Mouse (Mus musculus): ENCODE measurements at regions not wholly inside any gene's neighbourhood (a gene's known extent, or its start where the extent isn't known, plus 50 kb on each side); places are given as distances from the start of the nearest gene placed in this dataset.

DNA sequence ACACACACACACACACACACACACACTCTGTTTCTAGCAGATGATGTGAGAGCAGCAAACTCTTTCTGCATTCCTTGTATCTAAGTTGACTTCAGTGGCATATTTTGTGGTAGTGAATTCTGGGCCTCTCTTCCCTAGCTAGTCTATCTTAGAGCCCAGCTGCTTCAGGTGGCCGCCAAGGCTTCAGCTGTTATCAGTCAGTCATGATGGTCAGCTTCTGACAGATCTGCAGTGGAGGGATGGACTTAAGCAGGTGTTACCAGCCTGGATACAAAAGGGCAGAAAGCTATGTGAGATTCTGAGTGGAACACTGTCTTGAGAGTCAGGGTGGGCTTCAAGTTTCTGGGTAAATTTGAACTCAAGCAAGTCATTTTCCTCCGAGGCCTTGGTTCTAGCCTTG is 127.1 kb upstream of the Ncam1 start:
- Histone ChIP-seq H3K9ac (replicated peaks) (no peak overlapping the region), H3K4me2 (replicated peaks) (no peak overlapping the region), H3K36me3 (no peaks in the 10 kb centered on the region), H3K27me3 (no peaks in the 10 kb centered on the region), H3K9me3 (no peaks in the 10 kb centered on the region), H3K4me3 (no peak overlapping the region), H3K4me1 (peaks cover 12% of the 10 kb centered on the region), H3K27ac (replicated peaks) (no peak overlapping the region)
- no peak for ATAC-seq (replicated peaks)
- 95% methylated on average over 2 of the region's 2 CpGs for WGBS

DNA sequence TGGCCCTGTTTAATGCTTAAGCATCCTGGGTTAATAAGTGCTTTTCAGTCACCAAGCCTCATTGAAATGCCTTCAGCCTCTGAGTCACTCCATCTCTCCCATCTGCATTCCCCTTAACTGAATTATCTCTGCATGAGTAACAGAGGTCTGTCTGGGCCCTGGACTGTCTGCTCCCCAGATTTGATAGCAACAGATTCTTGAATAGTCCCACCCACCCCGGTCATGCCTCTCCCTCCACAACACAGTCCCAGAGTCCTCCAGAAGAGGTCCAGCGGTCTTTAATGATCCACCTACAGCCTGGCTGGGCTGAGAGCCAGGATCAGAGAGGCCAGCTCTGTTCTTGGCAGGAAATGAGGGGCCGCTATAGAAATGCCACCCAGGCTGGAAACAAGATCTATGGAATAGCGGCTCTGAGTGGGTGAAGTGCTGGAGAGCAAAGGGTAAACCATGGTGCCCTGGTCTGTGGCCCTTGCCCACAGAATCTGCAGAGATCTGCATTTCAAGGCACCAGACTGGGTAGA is 125.3 kb upstream of the Ncam1 start:
- 37% methylated on average over 4 of the region's 4 CpGs for WGBS
- H3K4me2 ChIP-seq (replicated peaks): no peak overlapping the region
- H3K4me3 ChIP-seq: no peak overlapping the region
- peaks cover 12% of the 10 kb centered on the region for H3K4me1 ChIP-seq
- H3K9ac ChIP-seq (replicated peaks): no peak overlapping the region
- no peak for ATAC-seq (replicated peaks)
- H3K27me3 ChIP-seq: no peaks in the 10 kb centered on the region
- H3K9me3 ChIP-seq: no peaks in the 10 kb centered on the region
- H3K27ac ChIP-seq (replicated peaks): no peak overlapping the region
- H3K36me3 ChIP-seq: no peaks in the 10 kb centered on the region

DNA sequence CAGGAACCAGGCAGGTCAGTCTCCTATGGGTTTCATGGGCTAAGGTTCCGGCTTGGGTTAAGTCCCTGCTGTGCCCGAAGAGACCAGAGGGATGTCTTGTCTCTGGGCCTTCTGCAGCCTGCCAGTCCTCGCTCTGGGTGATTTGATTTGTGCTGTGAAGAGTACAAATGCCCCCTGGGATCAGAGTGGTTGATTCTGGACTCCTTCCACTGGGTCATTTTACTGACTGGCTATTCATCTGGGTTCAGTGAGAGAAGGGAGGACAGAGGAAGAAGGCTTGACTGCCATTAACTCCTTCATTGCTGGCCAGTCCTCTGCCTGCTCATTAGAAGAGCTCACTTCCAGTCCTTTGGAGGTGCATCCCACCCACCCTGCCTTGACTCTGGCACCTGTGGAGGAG is 124.0 kb upstream of the Ncam1 start:
- Histone ChIP-seq H3K4me3 (no peak overlapping the region), H3K9ac (replicated peaks) (no peak overlapping the region), H3K27me3 (no peaks in the 10 kb centered on the region), H3K4me1 (peaks cover 9% of the 10 kb centered on the region), H3K27ac (replicated peaks) (no peak overlapping the region), H3K36me3 (no peaks in the 10 kb centered on the region), H3K4me2 (replicated peaks) (no peak overlapping the region), H3K9me3 (no peaks in the 10 kb centered on the region)
- WGBS: 51% methylated on average over 3 of the region's 3 CpGs
- no peak for ATAC-seq (replicated peaks)

DNA sequence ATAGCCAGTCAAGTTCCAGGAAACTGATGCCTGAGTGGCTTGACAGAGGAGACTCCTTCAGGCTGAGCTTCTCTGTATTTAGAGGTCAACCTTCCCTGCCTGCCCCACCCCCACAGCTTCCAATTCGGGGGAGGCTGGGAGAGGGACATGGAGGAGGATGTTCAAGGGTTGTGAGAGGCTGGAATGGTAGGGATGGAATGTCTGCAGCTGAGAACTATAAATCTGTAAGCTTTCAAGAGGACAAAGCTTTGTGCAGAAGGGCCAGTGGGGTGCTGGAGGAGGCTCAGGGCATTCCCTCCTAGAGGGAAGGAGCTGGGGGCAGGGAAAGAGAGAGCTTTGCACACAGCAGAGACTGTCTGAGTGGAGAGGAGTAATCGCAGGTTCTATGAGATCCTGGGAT is 123.4 kb upstream of the Ncam1 start:
- Histone ChIP-seq H3K27ac (replicated peaks) (no peak overlapping the region), H3K36me3 (no peaks in the 10 kb centered on the region), H3K4me2 (replicated peaks) (no peak overlapping the region), H3K4me1 (peaks cover 9% of the 10 kb centered on the region), H3K9me3 (no peaks in the 10 kb centered on the region), H3K4me3 (no peak overlapping the region), H3K9ac (replicated peaks) (no peak overlapping the region), H3K27me3 (no peaks in the 10 kb centered on the region)
- WGBS: 30% methylated on average over 2 of the region's 2 CpGs
- no peak for ATAC-seq (replicated peaks)

DNA sequence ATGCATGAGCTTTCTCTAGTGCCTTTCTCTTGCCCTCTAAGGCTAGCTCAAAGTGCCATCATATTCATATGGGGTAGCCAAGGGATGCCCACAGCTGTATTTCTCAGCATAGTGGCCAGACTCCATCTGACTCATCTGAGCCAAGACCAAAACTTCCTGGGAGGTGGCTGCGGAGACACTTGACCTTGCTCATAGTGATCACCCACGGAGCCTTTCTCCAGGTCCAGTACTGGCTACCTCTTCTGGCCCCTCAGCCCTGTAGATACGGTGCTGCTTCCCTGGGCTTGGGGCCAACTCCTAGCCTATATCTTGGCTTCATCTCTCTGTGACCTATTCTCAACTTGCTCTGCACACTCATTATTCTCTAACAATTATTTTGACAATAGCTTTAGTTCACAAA is 122.6 kb upstream of the Ncam1 start:
- H3K27me3 ChIP-seq: no peaks in the 10 kb centered on the region
- no peak overlapping the region for H3K27ac ChIP-seq (replicated peaks)
- ATAC-seq (replicated peaks): no peak
- H3K4me2 ChIP-seq (replicated peaks): no peak overlapping the region
- no peak overlapping the region for H3K9ac ChIP-seq (replicated peaks)
- WGBS: 81% methylated on average over 3 of the region's 3 CpGs
- H3K36me3 ChIP-seq: no peaks in the 10 kb centered on the region
- peaks cover 9% of the 10 kb centered on the region for H3K4me1 ChIP-seq
- H3K4me3 ChIP-seq: no peak overlapping the region
- H3K9me3 ChIP-seq: no peaks in the 10 kb centered on the region

DNA sequence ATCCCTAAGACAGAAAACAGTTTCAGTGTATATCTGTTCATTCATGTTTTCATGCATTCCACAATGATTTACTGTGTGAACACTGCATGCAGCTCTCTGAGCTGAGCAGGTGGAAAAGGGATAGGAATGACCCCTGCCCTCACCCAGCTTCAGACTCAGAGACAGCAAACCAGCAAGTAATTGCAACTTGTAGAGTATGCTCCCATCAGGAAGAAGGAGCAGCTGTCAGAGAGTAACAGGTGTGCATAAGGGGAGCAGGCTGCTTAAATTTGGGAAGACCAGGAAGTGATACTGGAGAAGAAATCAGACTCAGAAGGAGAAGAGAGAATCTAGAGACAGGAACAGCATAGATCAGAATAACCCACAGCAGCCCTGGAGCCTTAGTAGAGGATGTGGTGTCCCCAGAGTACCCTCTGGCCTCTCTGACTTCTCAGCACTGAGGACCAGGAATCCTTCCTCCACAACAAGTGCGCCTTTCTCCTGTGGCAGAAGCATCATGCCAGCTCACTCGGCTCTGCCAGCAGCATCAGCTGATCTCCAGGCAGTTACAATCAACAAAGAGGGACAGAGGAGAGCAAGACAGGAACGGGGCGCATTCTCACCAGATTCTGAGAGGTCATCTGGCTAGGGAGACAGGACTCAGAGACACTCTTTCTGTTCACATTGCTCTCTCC is 116.5 kb upstream of the Ncam1 start:
- 70% methylated on average over 4 of the region's 4 CpGs for WGBS
- no peaks in the 10 kb centered on the region for H3K27me3 ChIP-seq
- no peak for ATAC-seq (replicated peaks)
- H3K27ac ChIP-seq (replicated peaks): no peak overlapping the region
- H3K36me3 ChIP-seq: no peaks in the 10 kb centered on the region
- no peaks in the 10 kb centered on the region for H3K4me1 ChIP-seq
- no peak overlapping the region for H3K4me2 ChIP-seq (replicated peaks)
- no peak overlapping the region for H3K9ac ChIP-seq (replicated peaks)
- H3K9me3 ChIP-seq: no peaks in the 10 kb centered on the region
- no peak overlapping the region for H3K4me3 ChIP-seq

DNA sequence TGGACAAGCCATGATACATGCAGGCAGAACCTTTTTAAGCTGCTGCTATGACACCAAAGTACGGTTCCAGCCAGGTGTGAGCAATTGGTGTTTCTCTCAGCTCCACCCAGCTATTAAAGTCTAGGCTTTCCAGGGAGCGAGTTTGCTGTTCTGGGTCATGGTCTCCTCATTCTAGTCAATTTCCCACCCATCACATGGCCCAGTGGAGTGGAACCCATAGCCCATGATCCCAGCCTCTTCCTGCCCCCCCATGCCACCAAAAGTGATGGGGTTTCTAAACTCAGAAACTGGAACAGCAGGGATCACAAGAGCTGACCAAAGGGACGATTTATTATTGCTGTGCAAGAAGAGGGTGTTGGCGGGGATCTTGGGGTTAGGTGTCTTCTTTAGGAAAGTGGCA is 115.0 kb upstream of the Ncam1 start:
- Histone ChIP-seq H3K4me2 (replicated peaks) (no peak overlapping the region), H3K9me3 (no peaks in the 10 kb centered on the region), H3K27me3 (no peaks in the 10 kb centered on the region), H3K27ac (replicated peaks) (no peak overlapping the region), H3K4me1 (no peaks in the 10 kb centered on the region), H3K36me3 (no peaks in the 10 kb centered on the region), H3K4me3 (no peak overlapping the region), H3K9ac (replicated peaks) (no peak overlapping the region)
- ATAC-seq (replicated peaks): no peak
- 88% methylated on average over 4 of the region's 4 CpGs for WGBS

DNA sequence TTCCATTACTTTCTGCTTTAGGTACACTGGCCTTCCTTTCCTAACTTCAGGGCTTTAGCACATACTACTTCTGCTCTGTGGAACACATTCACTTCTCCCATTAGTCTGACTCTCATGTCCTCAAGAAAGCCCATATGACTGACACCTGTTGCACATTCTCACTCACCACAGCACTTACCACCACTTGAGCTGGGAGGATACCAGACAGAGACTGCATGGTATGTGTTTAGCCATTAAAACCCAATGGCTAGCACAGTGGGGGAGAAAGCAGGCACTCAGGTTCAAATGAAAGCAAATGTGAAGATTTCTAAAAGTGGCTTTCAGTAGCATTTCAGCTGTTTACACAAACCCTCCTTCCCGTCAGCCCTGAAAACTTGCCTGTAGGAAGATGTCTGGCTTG is 113.6 kb upstream of the Ncam1 start:
- ATAC-seq (replicated peaks): no peak
- H3K4me2 ChIP-seq (replicated peaks): no peak overlapping the region
- H3K27ac ChIP-seq (replicated peaks): no peak overlapping the region
- no peaks in the 10 kb centered on the region for H3K9me3 ChIP-seq
- H3K9ac ChIP-seq (replicated peaks): no peak overlapping the region
- no peaks in the 10 kb centered on the region for H3K36me3 ChIP-seq
- no peaks in the 10 kb centered on the region for H3K27me3 ChIP-seq
- H3K4me1 ChIP-seq: no peaks in the 10 kb centered on the region
- 96% methylated on average over 1 of the region's 1 CpGs for WGBS
- H3K4me3 ChIP-seq: no peak overlapping the region

DNA sequence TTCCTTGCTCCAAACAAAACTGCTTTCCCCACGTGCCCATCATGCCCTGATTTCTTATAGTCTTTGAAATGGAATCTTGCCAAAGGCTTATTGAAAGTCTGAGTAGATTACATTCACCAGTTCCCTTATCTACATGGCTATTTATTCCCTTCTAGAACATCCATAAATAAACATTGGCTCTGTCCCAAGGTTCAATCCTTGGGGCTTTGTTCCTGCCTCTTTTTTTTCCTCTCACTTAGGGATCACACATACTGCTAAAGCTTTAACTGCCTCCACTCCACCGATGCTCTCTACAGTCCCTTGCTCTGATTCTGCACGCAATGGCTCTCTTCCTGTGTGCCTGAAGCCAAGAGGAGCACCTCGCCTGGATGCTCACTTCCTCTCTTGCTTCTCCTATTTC is 107.6 kb upstream of the Ncam1 start:
- H3K4me1 ChIP-seq: 0 out of 2 replicates have a peak, but pooled peaks cover 5% of the 10 kb centered on the region

DNA sequence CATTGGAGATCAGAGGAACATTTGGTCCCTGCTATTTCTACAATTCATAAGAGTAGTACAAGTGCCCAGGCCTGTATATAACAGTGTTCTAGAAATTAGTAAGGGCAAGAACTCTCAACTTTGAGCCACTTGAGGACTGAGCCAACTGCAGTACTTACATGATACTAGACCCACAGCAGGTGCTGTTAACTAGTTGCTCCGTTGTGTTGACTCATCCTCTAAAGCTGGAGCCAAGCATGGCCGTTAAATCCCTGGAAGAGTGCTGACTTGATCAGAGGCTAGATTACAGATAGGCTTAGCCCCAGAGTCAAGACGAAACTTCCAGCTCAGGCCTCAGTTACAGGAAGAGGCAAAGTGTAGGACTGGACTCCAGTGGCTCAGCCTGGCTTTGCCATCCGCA is 107.0 kb upstream of the Ncam1 start:
- Histone ChIP-seq H3K27me3 (no peaks in the 10 kb centered on the region), H3K4me1 (peaks cover 9% of the 10 kb centered on the region; the same call in 1 of the 2 replicates), H3K4me2 (replicated peaks) (no peak overlapping the region), H3K27ac (replicated peaks) (no peak overlapping the region), H3K9me3 (no peaks in the 10 kb centered on the region), H3K4me3 (no peak overlapping the region), H3K9ac (replicated peaks) (no peak overlapping the region), H3K36me3 (no peaks in the 10 kb centered on the region)
- no peak for ATAC-seq (replicated peaks)
- 90% methylated on average over 4 of the region's 4 CpGs for WGBS

More for the DNA sequence above, 107.6 kb upstream of the Ncam1 start:
- Histone ChIP-seq H3K36me3 (no peaks in the 10 kb centered on the region), H3K27ac (replicated peaks) (no peak overlapping the region), H3K9ac (replicated peaks) (no peak overlapping the region), H3K4me3 (no peak overlapping the region), H3K4me2 (replicated peaks) (no peak overlapping the region), H3K27me3 (no peaks in the 10 kb centered on the region), H3K9me3 (no peaks in the 10 kb centered on the region)
- no peak for ATAC-seq (replicated peaks)
- 39% methylated on average over 4 of the region's 4 CpGs for WGBS

DNA sequence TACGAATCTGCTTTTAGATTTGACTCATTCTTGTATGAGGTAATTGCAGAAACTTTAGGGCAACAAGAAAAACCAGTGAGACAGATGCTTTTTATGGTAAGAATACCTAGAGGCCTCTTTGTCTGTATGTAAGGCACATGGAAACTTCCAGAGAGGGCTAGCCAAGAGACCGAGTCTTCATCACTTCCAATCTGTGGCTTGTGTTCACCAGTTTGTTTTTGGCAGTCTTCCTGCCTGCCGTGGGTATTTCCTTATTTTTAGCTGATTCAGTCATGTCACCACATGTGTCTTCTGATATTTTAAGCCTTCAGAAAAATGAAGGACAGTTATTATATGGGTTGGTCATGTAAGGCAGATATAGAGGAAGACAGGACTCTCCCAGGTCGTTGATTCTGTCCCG is 100.2 kb upstream of the Ncam1 start:
- Histone ChIP-seq H3K4me2 (replicated peaks) (no peak overlapping the region), H3K27ac (replicated peaks) (no peak overlapping the region), H3K4me1 (peaks cover 4% of the 10 kb centered on the region; the same call in 1 of the 2 replicates), H3K27me3 (no peaks in the 10 kb centered on the region), H3K36me3 (no peaks in the 10 kb centered on the region), H3K4me3 (no peak overlapping the region), H3K9ac (replicated peaks) (no peak overlapping the region), H3K9me3 (no peaks in the 10 kb centered on the region)
- ATAC-seq (replicated peaks): no peak
- WGBS: 83% methylated on average over 5 of the region's 5 CpGs

DNA sequence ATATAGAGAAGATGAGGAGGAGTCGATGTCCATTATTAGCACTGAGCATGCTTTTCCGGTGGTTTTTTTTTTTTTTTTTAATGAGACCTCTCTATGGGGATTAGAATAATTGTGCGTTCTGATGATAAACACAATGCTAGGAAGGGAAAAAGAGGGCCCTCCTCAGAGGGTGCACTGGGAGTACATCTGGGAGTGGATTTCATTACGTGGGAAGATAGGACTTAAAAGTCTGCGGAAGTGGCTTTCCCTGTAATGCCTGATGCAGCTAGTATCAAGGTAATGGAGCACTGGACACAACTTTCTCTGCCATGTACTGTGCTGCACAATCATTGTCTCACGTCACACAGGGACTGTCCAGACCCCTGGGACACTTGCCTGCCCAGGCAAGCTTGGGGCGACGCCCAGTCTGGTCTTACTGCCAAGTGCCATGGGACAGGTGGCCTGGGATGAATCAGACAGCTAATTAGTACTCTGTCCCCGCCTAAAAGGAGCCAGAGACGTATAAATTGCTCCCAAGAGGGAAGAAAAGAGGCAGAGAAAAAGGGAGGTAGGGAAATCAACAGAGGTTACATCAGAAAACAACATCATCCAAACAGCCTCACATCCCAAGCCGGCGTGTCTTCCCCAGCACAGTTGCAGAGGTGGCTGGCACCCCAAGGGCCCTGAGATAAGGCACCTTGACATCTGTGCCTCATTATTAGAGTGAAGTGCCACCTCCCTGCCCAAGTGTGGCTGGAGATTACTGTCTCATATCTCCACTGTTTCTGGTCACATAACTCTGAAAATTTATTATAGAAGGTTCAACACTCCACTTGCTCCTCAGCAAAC is 86.0 kb upstream of the Ncam1 start:
- no peaks in the 10 kb centered on the region; the same call in 1 of the 2 replicates for H3K27me3 ChIP-seq
- no peak overlapping the region for H3K9ac ChIP-seq (replicated peaks)
- H3K4me1 ChIP-seq: peaks cover 10% of the 10 kb centered on the region
- WGBS: 42% methylated on average over 12 of the region's 12 CpGs
- no peak overlapping the region for H3K4me3 ChIP-seq
- H3K9me3 ChIP-seq: no peaks in the 10 kb centered on the region
- H3K4me2 ChIP-seq (replicated peaks): no peak overlapping the region
- ATAC-seq (replicated peaks): peak; percentile 55; the same call in 1 of the 2 replicates
- H3K27ac ChIP-seq (replicated peaks): no peak overlapping the region
- no peaks in the 10 kb centered on the region for H3K36me3 ChIP-seq

All from forebrain, embryonic 15.5 days (tissue).